Mouse (Mus musculus) cortical plate, adult 2 months (tissue): ENCODE measurements around the gene Sod3. TPM values are rescaled to one million over a fixed set of nuclear protein-coding genes. Genes with fewer than 3 reads are reported as not detected.

ENCODE experiments used
- H3K27ac ChIP-seq: fragments of 200-500 bp; 2 replicates; pipeline ENCODE4 v1.5.1; 2012; ENCODE audit warnings: low read length, control low read depth, inconsistent platforms; ENCODE audit not compliant: insufficient read depth
- H3K4me1 ChIP-seq: fragments of 200-500 bp; 2 replicates; pipeline ENCODE4 v1.6.1; 2011; ENCODE audit warnings: low read length; ENCODE audit not compliant: control insufficient read depth, insufficient read depth
- H3K4me3 ChIP-seq: fragments of 200-500 bp; 2 replicates; pipeline ENCODE4 v1.5.1; 2011; ENCODE audit warnings: mild to moderate bottlenecking, low read length, control low read depth; ENCODE audit not compliant: insufficient read depth
- CTCF ChIP-seq: fragments of 200-500 bp; IDR thresholded peaks from 2 replicates; pipeline ENCODE4 v1.5.1; 2011; ENCODE audit warnings: mild to moderate bottlenecking, control low read depth, low read length; ENCODE audit not compliant: insufficient read depth; ENCODE audit errors: extremely low read depth
- POLR2A ChIP-seq: fragments of 200-500 bp; IDR thresholded peaks from 2 replicates; pipeline ENCODE4 v1.6.1; 2011; ENCODE audit warnings: mild to moderate bottlenecking, low read length, control low read depth; ENCODE audit not compliant: insufficient read depth; ENCODE audit errors: extremely low read depth
- polyA plus RNA-seq: library from polyadenylated mRNA; depleted of rRNA; stranded (reverse); fragments of >200 nt; gene quantifications from 2 replicates; pipeline ENCODE4 v1.2.3, GENCODE M21; 2012; rRNA removed

Gene Sod3
- 10.8 and 12.2 TPM in 2 replicates for polyA plus RNA-seq

GRCm38 (mm10) chr5:52363468-52364150 is at the start of gene Sod3:
Gene Sod3, plus strand, starts transcription at chr5:52363791.
- Histone ChIP-seq H3K4me3 (no peak within 1 kb of the TSS; the same call in 1 of the 2 replicates), H3K4me1 (no peaks in the 10 kb centered on the region; the same call in none of the 2 replicates), H3K27ac (peak within 1 kb of the TSS; percentile 28; the same call in 1 of the 2 replicates)
- no peak for TF ChIP-seq CTCF

DNA sequence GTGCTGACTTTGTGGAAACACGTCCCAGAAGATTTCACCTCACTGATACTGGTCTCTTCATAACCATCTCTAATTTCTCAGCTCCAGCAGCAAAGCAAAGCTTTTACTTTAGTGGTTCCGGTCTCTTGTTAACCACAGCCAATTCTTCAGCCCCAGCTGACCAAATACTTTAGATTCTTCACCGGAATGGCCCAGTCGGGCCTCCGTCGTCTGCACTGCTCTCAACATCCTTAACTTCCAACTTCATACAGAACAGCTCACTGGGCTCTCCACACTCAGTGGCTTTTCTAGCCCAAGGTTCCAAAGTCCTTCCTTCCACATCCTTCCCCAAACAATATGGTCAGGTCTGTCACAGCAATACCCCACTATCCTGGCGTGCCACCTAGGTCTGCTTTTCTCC is 46.7 kb upstream of the Sod3 start:
- Histone ChIP-seq H3K27ac (no peak overlapping the region), H3K4me3 (no peak overlapping the region), H3K4me1 (no peaks in the 10 kb centered on the region)
- no peak for TF ChIP-seq POLR2A

- no peak overlapping the region for H3K4me3 ChIP-seq
- no peak for TF ChIP-seq POLR2A
- TF ChIP-seq CTCF: no peak
- H3K27ac ChIP-seq: no peak overlapping the region
- H3K4me1 ChIP-seq: no peaks in the 10 kb centered on the region
Measured at GRCm38 (mm10) chr5:52319499-52319898, 44.1 kb upstream of the Sod3 start.

DNA sequence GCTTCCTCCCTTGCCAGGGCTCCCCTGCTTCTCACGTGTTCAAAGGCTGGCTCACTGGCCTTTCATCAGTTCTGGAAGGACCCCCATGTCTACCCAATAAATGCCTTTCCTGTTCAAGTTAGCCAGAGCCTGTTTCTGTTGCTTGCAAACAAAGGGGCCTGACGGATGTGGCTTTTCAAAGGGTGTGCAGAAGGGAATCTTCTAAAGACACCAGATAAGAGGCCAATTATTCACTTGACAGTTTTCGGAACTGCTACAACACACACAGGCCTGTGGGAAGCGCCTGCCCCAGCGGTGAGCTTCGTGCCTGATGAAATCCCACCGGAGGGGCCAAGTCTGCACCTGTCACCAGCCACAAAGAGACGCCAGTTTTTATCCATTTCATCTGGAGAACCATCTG is 31.5 kb upstream of the Sod3 start:
- H3K4me3 ChIP-seq: no peak overlapping the region
- H3K27ac ChIP-seq: no peak overlapping the region
- H3K4me1 ChIP-seq: no peaks in the 10 kb centered on the region
- TF ChIP-seq POLR2A: no peak
- TF ChIP-seq CTCF: no peak

GRCm38 (mm10) chr5:52335590-52335989 is 28.0 kb upstream of the Sod3 start:
- no peaks in the 10 kb centered on the region for H3K4me1 ChIP-seq
- H3K27ac ChIP-seq: no peak overlapping the region
- H3K4me3 ChIP-seq: no peak overlapping the region
- TF ChIP-seq CTCF (no peak), POLR2A (no peak)

DNA sequence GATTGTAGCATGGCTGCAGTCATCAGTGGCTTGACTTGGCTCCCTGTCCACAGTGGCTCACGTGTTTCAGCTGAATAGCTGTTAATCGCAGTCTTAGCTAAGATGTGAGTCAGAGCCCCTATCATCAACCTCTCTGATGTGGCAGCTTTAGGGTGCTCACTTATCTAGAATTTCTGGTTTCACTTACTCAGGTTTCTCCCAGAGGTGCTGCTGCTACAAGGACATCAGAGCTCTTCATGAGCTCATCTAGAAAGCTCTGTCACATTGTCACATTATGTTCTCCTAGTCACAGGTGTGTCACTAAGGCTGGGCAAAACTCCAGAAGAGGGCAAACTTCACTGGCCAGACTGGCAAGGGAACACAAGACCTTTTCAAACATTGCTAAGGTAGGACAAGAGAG is 24.5 kb upstream of the Sod3 start:
- Histone ChIP-seq H3K4me1 (no peaks in the 10 kb centered on the region), H3K4me3 (no peak overlapping the region), H3K27ac (no peak overlapping the region)
- TF ChIP-seq CTCF (no peak), POLR2A (no peak)

- no peak for TF ChIP-seq CTCF
- no peak for TF ChIP-seq POLR2A
Measured at GRCm38 (mm10) chr5:52346890-52347289, 16.7 kb upstream of the Sod3 start.

GRCm38 (mm10) chr5:52350451-52350850 is 13.1 kb upstream of the Sod3 start:
- TF ChIP-seq CTCF (no peak), POLR2A (no peak)
- Histone ChIP-seq H3K27ac (no peak overlapping the region), H3K4me3 (no peak overlapping the region)

More at GRCm38 (mm10) chr5:52346890-52347289, 16.7 kb upstream of the Sod3 start:
- Histone ChIP-seq H3K27ac (no peak overlapping the region), H3K4me1 (no peaks in the 10 kb centered on the region), H3K4me3 (no peak overlapping the region)

DNA sequence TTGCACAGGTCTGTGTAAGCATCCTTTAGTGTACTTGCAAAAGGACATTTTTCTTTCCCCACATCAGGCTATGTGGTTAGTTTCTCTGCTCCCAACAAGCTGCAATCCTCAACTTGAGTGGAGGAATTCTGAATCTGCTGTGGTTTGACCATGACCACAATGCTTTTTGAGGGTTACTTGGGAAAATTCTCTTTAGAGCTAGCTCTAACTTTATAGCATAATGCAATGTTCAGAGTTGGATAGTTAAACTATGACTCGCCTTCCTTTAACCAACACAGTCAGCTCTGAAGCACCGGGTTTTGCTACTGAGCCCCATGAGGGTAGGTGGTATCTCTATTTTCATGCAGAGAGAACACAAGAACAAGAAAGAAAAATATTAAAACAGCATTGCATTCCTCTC is 12.0 kb upstream of the Sod3 start:
- no peak for TF ChIP-seq POLR2A
- no peaks in the 10 kb centered on the region for H3K4me1 ChIP-seq

More at GRCm38 (mm10) chr5:52350451-52350850, 13.1 kb upstream of the Sod3 start:
- H3K4me1 ChIP-seq: no peaks in the 10 kb centered on the region

DNA sequence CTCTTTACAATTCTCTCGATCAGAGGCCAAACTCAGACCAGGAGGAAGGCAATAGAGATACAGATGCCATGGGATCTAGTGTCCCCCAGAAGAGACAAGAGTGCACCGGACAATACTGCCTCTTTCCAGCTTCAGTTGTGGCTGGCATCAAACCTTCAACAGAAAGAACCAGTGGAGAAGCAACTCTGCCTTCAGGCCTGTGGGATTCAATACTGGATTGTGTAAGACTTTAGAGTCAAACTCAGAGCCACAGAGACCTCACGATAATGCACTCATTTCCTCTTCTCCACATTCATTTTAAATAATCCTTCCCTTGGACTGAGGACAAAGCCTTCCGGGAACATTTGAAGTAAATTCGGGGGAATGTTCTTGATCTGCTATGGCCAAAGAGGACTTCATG is 10.9 kb upstream of the Sod3 start:
- Histone ChIP-seq H3K4me1 (no peaks in the 10 kb centered on the region), H3K27ac (no peak overlapping the region), H3K4me3 (no peak overlapping the region)
- no peak for TF ChIP-seq POLR2A
- TF ChIP-seq CTCF: no peak

More for the DNA sequence above, 12.0 kb upstream of the Sod3 start:
- Histone ChIP-seq H3K4me3 (no peak overlapping the region), H3K27ac (no peak overlapping the region)

GRCm38 (mm10) chr5:52354441-52354840 is 9.2 kb upstream of the Sod3 start:
- no peaks in the 10 kb centered on the region for H3K4me1 ChIP-seq
- no peak overlapping the region for H3K27ac ChIP-seq
- no peak for TF ChIP-seq POLR2A
- no peak for TF ChIP-seq CTCF
- no peak overlapping the region for H3K4me3 ChIP-seq
